In the genomic region with DNA sequence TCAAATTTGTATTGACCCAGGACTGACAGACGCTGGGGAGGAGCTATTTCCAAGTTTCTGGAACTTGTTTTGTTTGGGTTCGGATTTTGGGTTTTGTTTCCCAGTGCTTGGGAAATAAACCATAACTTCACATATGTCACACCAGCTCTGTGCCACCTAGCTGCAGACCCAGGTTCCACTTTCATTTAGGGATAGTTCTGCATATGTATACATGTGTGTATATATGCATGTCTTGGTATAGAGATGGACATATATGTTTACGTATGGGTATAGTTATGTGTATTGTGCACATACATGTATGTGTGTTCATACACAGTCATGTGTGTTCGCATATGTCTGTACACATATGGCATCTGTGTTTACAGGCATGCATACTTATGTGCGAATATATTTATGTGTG, we compare ENCODE assay signal across 13 mouse cellular contexts.
DNase-seq lines count a peak whose midpoint lies in the region; ATAC-seq lines count a peak whose summit lies in the region.
"Had no signal": no experiment of that assay in that cellular context is flagged by ENCODE, and none has a peak within 500 bp of the region (broad histone marks: within the 10 kb centered on the region; RNA-seq: fewer than 3 reads in every experiment).

No protein-coding gene starts in this region.

- H3K4me3 ChIP-seq in kidney, embryonic 15.5 days (replicated peaks): no peak overlapping the region
- no peak overlapping the region for H3K4me3 ChIP-seq in forebrain, embryonic 13.5 days
- no peak overlapping the region for H3K4me3 ChIP-seq in hindbrain, embryonic 11.5 days (ENCODE audit: low read depth, low read length)
- H3K4me3 ChIP-seq in midbrain, embryonic 13.5 days (replicated peaks): no peak overlapping the region
- H3K4me3 ChIP-seq: heart, embryonic 15.5 days; liver, embryonic 15.5 days had no signal

- H3K36me3 ChIP-seq in kidney, embryonic 15.5 days: no peaks in the 10 kb centered on the region
- no peaks in the 10 kb centered on the region for H3K36me3 ChIP-seq in forebrain, embryonic 13.5 days (ENCODE audit: poor library complexity, severe bottlenecking)
- H3K36me3 ChIP-seq in hindbrain, embryonic 11.5 days (ENCODE audit: control insufficient read depth, insufficient read depth, low read length): no peaks in the 10 kb centered on the region
- no peaks in the 10 kb centered on the region for H3K36me3 ChIP-seq in midbrain, embryonic 13.5 days
- H3K36me3 ChIP-seq: heart, embryonic 15.5 days; liver, embryonic 15.5 days had no signal

- no peak for DNase-seq in kidney, postnatal 25 days
- no peak for DNase-seq in hindbrain, embryonic 11.5 days (ENCODE audit: low spot score)
- DNase-seq in heart, adult 11 months: no peak
- no peak for DNase-seq in ovary, postnatal 10 days (ENCODE audit: low spot score)
- no peak for DNase-seq in heart, adult 18-20 months
- DNase-seq: adrenal gland, adult 2 months; cerebellum, adult 11 months; thymus, adult 2 months had no signal

- 59% methylated on average over 5 of the region's 5 CpGs for WGBS in kidney, embryonic 15.5 days
- 58% methylated on average over 5 of the region's 5 CpGs for WGBS in forebrain, embryonic 13.5 days
- WGBS in hindbrain, embryonic 11.5 days: 73% methylated on average over 5 of the region's 5 CpGs
- 76% methylated on average over 5 of the region's 5 CpGs for WGBS in midbrain, embryonic 13.5 days

- H3K27ac ChIP-seq in kidney, embryonic 15.5 days: no peak overlapping the region
- peak overlapping the region; percentile 77 for H3K27ac ChIP-seq in forebrain, embryonic 13.5 days
- H3K27ac ChIP-seq in hindbrain, embryonic 11.5 days (ENCODE audit: low read depth, low read length): peak overlapping the region; percentile 82; the same call in 1 of the 2 replicates
- peak overlapping the region; percentile 83 for H3K27ac ChIP-seq in midbrain, embryonic 13.5 days
- H3K27ac ChIP-seq: heart, embryonic 15.5 days; liver, embryonic 15.5 days had no signal

- H3K4me2 ChIP-seq in kidney, embryonic 15.5 days: peak overlapping the region; percentile 20
- H3K4me2 ChIP-seq in forebrain, embryonic 13.5 days: peak overlapping the region; percentile 30; the same call in 1 of the 2 replicates
- H3K4me2 ChIP-seq in hindbrain, embryonic 11.5 days (replicated peaks; ENCODE audit: low read depth, low read length): no peak overlapping the region
- H3K4me2 ChIP-seq in midbrain, embryonic 13.5 days (replicated peaks): peak overlapping the region; percentile 25; the same call in 1 of the 2 replicates
- H3K4me2 ChIP-seq: heart, embryonic 15.5 days; liver, embryonic 15.5 days had no signal

- ATAC-seq in kidney, embryonic 15.5 days (replicated peaks; ENCODE audit: low FRiP score): no peak
- peak; percentile 25 for ATAC-seq in forebrain, embryonic 13.5 days
- ATAC-seq in hindbrain, embryonic 11.5 days (ENCODE audit: low FRiP score): peak; percentile 53
- peak; percentile 32 for ATAC-seq in midbrain, embryonic 13.5 days

- peaks cover 58% of the 10 kb centered on the region for H3K27me3 ChIP-seq in kidney, embryonic 15.5 days
- peaks cover 72% of the 10 kb centered on the region for H3K27me3 ChIP-seq in forebrain, embryonic 13.5 days
- H3K27me3 ChIP-seq in hindbrain, embryonic 11.5 days (ENCODE audit: control insufficient read depth, insufficient read depth, low read length): peaks cover 28% of the 10 kb centered on the region
- peaks cover 6% of the 10 kb centered on the region; the same call in 1 of the 2 replicates for H3K27me3 ChIP-seq in midbrain, embryonic 13.5 days
- H3K27me3 ChIP-seq: heart, embryonic 15.5 days; liver, embryonic 15.5 days had no signal

- peaks cover 22% of the 10 kb centered on the region for H3K4me1 ChIP-seq in kidney, embryonic 15.5 days
- peaks cover 30% of the 10 kb centered on the region for H3K4me1 ChIP-seq in forebrain, embryonic 13.5 days
- H3K4me1 ChIP-seq in hindbrain, embryonic 11.5 days (replicated peaks; ENCODE audit: control insufficient read depth, insufficient read depth, low read length): peaks cover 3% of the 10 kb centered on the region; the same call in 1 of the 2 replicates
- H3K4me1 ChIP-seq in midbrain, embryonic 13.5 days (replicated peaks): peaks cover 43% of the 10 kb centered on the region

- no peak overlapping the region for H3K9ac ChIP-seq in kidney, embryonic 15.5 days
- H3K9ac ChIP-seq in forebrain, embryonic 13.5 days: no peak overlapping the region
- H3K9ac ChIP-seq in hindbrain, embryonic 11.5 days (ENCODE audit: low read depth, low read length): no peak overlapping the region
- no peak overlapping the region for H3K9ac ChIP-seq in midbrain, embryonic 13.5 days (replicated peaks)
- H3K9ac ChIP-seq: heart, embryonic 15.5 days; liver, embryonic 15.5 days had no signal

- H3K9me3 ChIP-seq in kidney, embryonic 15.5 days (replicated peaks): no peaks in the 10 kb centered on the region
- H3K9me3 ChIP-seq in forebrain, embryonic 13.5 days (replicated peaks): no peaks in the 10 kb centered on the region
- no peaks in the 10 kb centered on the region for H3K9me3 ChIP-seq in hindbrain, embryonic 11.5 days (ENCODE audit: control insufficient read depth, low read length)
- H3K9me3 ChIP-seq in midbrain, embryonic 13.5 days: no peaks in the 10 kb centered on the region
- H3K9me3 ChIP-seq: heart, embryonic 15.5 days; liver, embryonic 15.5 days had no signal
